Mouse (Mus musculus) olfactory bulb, adult 2 months (tissue): Measurements from ENCODE around the gene Lsm14b. TPM values are rescaled to one million over a fixed set of nuclear protein-coding genes. Genes with fewer than 3 reads are reported as not detected.

ENCODE experiments used
- H3K27ac ChIP-seq: fragments of 200-500 bp; 2 replicates; pipeline ENCODE4 v1.5.1; 2012; ENCODE audit warnings: low read depth, low read length; ENCODE audit not compliant: insufficient read depth
- H3K4me1 ChIP-seq: fragments of 200-500 bp; 2 replicates; pipeline ENCODE4 v1.6.1; 2012; ENCODE audit warnings: low read length; ENCODE audit not compliant: control insufficient read depth, insufficient read depth
- H3K4me3 ChIP-seq: fragments of 200-500 bp; 2 replicates; pipeline ENCODE4 v1.5.1; 2012; ENCODE audit warnings: mild to moderate bottlenecking, low read depth, low read length, moderate library complexity; ENCODE audit not compliant: insufficient read depth
- CTCF ChIP-seq: fragments of 200-500 bp; IDR thresholded peaks from 2 replicates; pipeline ENCODE4 v1.5.1; 2012; ENCODE audit warnings: low read depth, mild to moderate bottlenecking, low read length, moderate library complexity; ENCODE audit not compliant: insufficient read depth
- POLR2A ChIP-seq: fragments of 200-500 bp; IDR thresholded peaks from 2 replicates; pipeline ENCODE4 v1.6.1; 2012; ENCODE audit warnings: mild to moderate bottlenecking, low read depth, low read length, moderate library complexity; ENCODE audit not compliant: insufficient read depth
- WGBS: fragments of 180-500 bp; shearing (Covaris S2); methylation state at CpG from one replicate; pipeline ENCODE4 v1.1.7; 2018; 5-methylcytosine and 5-hydroxymethylcytosine counted together
- polyA plus RNA-seq: library from polyadenylated mRNA; stranded (reverse); fragments of >200 nt; gene quantifications from 2 replicates; pipeline ENCODE4 v1.2.4, GENCODE M21; 2012; ENCODE audit warnings: low replicate concordance; ENCODE audit not compliant: missing spikeins, insufficient read depth, insufficient read length

Gene Lsm14b
- 121 and 180 TPM in 2 replicates for polyA plus RNA-seq

GRCm38 (mm10) chr2:180024401-180025098 is at the start of gene Lsm14b:
TSS of gene Lsm14b (plus strand) at chr2:180024987.
- H3K4me1 ChIP-seq, result peaks cover 22% of the 10 kb centered on the region
- H3K27ac ChIP-seq, result peak within 1 kb of the TSS; percentile 71
- WGBS, result under 1% methylated on average over 80 of the region's 80 CpGs
- TF ChIP-seq POLR2A, result peak; percentile 78; the same call in 1 of the 2 replicates
- TF ChIP-seq CTCF, result no peak
- peak within 1 kb of the TSS; percentile 71 for H3K4me3 ChIP-seq

DNA sequence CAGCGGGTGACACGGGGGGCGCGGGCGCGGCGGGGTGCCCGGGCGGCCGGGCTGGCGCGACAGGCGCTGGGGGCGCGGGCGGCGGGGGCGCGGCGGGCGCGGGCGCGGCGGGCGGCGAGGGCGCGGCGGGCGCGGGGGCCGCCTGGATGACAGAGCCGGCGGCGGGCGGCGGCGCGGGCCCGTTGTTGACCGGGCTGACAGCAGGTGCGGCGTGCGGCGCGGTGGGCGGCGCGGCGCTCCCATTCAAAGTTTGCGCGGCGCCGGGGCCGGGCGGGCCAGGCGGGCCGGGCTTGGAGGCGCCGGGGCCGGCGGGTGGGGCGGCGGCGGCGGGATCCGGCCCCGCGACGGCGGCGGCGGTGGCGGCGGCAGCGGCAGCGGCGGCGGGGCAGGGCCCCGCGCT is 48.9 kb upstream of the Lsm14b start:
- H3K4me3 ChIP-seq, result peak overlapping the region; percentile 80
- H3K4me1 ChIP-seq, result peaks cover 32% of the 10 kb centered on the region
- no peak overlapping the region for H3K27ac ChIP-seq
- 49% methylated on average over 82 of the region's 82 CpGs for WGBS
- TF ChIP-seq POLR2A (no peak), CTCF (no peak)

GRCm38 (mm10) chr2:179976295-179976627 is 48.5 kb upstream of the Lsm14b start:
- Histone ChIP-seq H3K4me1 (peaks cover 29% of the 10 kb centered on the region), H3K4me3 (peak overlapping the region; percentile 80), H3K27ac (peak overlapping the region; percentile 79)
- 21% methylated on average over 54 of the region's 54 CpGs for WGBS
- TF ChIP-seq CTCF (no peak), POLR2A (no peak)

- under 1% methylated on average over 81 of the region's 84 CpGs for WGBS
- H3K27ac ChIP-seq, result peak within 1 kb of the TSS; percentile 92
- TF ChIP-seq CTCF (0 out of 2 replicates have a peak, but pooled peaks have one; percentile 10), POLR2A (peak; percentile 100)
- peaks cover 26% of the 10 kb centered on the region for H3K4me1 ChIP-seq
- peak within 1 kb of the TSS; percentile 80 for H3K4me3 ChIP-seq
Observed at GRCm38 (mm10) chr2:179976628-179977343, 48.0 kb upstream of the Lsm14b start, which contains the start of gene Taf4. TSS of gene Taf4 (minus strand) at chr2:179976646.

- no peak for TF ChIP-seq CTCF
- no peak for TF ChIP-seq POLR2A
- Histone ChIP-seq H3K4me3 (peak overlapping the region; percentile 61), H3K27ac (peak overlapping the region; percentile 92), H3K4me1 (peaks cover 22% of the 10 kb centered on the region)
- 4% methylated on average over 10 of the region's 10 CpGs for WGBS
Observed at GRCm38 (mm10) chr2:179977344-179978025, 47.3 kb upstream of the Lsm14b start.

- Histone ChIP-seq H3K4me1 (peaks cover 21% of the 10 kb centered on the region), H3K27ac (no peak overlapping the region), H3K4me3 (no peak overlapping the region)
- WGBS, result 74% methylated on average over 3 of the region's 3 CpGs
- TF ChIP-seq POLR2A (no peak), CTCF (no peak)
Observed at GRCm38 (mm10) chr2:179978250-179978649, 46.5 kb upstream of the Lsm14b start.

DNA sequence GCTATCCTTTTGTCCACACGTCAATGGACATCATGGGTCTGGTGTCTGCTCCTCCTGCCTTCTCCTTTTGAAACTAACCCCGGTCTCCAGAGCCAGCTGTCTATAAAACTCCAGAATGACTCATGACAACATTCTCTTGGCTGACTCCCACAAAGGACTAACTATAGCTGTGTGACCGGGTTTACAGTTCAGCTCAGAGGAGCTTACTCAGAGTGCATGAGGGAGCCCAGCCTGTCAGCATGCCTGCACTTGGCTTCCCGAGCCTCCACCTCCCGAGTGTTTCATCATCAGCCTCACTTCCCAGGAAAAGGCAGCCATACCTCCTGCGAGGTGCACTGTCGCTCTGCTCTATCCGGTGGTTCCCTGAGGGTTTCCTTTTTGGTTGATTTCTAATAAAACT is 45.0 kb upstream of the Lsm14b start:
- Histone ChIP-seq H3K27ac (no peak overlapping the region), H3K4me1 (peaks cover 14% of the 10 kb centered on the region; the same call in 1 of the 2 replicates), H3K4me3 (no peak overlapping the region)
- TF ChIP-seq POLR2A (no peak), CTCF (no peak)
- 40% methylated on average over 8 of the region's 8 CpGs for WGBS

DNA sequence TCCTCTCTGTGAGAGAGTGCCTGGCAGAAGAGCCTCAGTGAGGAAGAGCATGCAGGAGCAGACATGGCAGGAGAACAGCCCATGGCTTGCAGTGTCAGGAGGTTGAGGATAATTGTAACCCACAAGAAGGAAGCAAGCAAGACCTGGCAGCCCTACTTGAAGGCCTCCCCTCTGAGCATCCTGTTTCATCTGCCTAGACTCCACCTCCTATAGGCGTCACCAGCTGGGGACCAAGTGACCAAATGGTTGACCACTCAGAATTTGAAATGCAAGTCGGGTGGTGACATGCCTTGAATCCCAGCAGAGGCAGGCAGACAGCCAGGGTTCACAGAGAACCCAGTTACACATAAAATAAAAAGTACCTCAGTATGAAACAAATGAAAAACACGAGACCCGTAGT is 44.2 kb upstream of the Lsm14b start:
- H3K4me1 ChIP-seq, result peaks cover 9% of the 10 kb centered on the region; the same call in 1 of the 2 replicates
- H3K4me3 ChIP-seq, result no peak overlapping the region
- WGBS, result 52% methylated on average over 4 of the region's 4 CpGs
- no peak overlapping the region for H3K27ac ChIP-seq
- TF ChIP-seq CTCF, result no peak
- no peak for TF ChIP-seq POLR2A

GRCm38 (mm10) chr2:179982715-179983114 is 42.1 kb upstream of the Lsm14b start:
- 90% methylated on average over 3 of the region's 3 CpGs for WGBS
- Histone ChIP-seq H3K27ac (no peak overlapping the region), H3K4me3 (no peak overlapping the region), H3K4me1 (peaks cover 9% of the 10 kb centered on the region; the same call in 1 of the 2 replicates)
- no peak for TF ChIP-seq CTCF
- no peak for TF ChIP-seq POLR2A
